Mouse (Mus musculus) lung, postnatal 0 days (tissue): ENCODE measurements at regions not wholly inside any gene's neighbourhood (a gene's known extent, or its start where the extent isn't known, plus 50 kb on each side); places are given as distances from the start of the nearest gene placed in this dataset.

Experiments used
- CTCF ChIP-seq: IDR thresholded peaks from 2 replicates; pipeline ENCODE4 v1.5.1; 2016; ENCODE audit warnings: antibody characterized with exemption, mild to moderate bottlenecking
- EP300 ChIP-seq: IDR thresholded peaks from 2 replicates; pipeline ENCODE4 v1.6.1; 2016; ENCODE audit warnings: antibody characterized with exemption, mild to moderate bottlenecking, control low read depth

DNA sequence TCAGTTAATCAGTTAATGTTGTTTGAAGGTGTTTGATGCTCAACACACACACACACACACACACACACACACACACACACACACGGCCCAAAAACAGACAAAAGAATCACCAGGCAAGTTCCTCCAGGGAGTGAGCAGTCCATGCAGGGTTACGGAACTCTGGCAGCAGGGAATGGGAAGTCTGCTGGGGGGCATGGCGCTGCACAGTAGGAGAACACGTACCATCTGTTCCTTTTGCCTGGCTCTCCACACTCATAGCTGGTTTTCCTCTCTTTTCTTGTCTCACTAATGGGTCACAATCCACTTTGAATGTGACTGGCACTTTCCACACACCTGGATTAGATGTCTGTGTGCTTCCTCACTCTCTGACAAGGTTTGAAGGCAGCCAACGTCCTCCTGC is 151.8 kb downstream of the Rpl14 start:
- TF ChIP-seq CTCF (no peak), EP300 (no peak)
